Mouse (Mus musculus) liver, adult 2 months (tissue): Measurements from ENCODE around the gene Irf1.

Experiments used
- CTCF ChIP-seq: fragments of 200-500 bp; IDR thresholded peaks from 2 replicates; pipeline ENCODE4 v1.5.1; 2011; ENCODE audit warnings: low read depth, low read length, control low read depth
- POLR2A ChIP-seq: fragments of 200-500 bp; IDR thresholded peaks from 2 replicates; pipeline ENCODE4 v1.6.1; 2011; ENCODE audit warnings: low read length, control low read depth; ENCODE audit not compliant: insufficient read depth; ENCODE audit errors: extremely low read depth

DNA sequence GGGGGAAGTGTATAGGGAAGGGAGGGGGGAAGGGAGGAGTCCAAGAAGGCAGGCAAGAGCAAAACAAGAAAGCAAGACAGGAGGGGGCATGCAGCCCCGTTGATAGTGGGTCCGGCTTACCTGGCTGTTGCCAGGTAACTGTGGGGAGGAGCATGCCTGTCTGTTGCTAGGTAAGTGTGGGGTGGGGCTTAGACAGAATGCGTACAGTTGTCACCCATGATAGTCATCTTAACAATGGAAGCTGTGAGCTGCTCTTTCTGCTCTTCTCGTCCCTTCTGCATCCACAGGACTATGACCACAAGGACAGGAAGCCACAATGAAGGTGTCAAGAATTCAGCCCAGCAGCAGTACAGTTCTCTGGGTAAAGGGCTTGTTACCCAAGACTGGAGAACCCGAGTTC is 40.3 kb downstream of the Irf1 start:
- no peak for TF ChIP-seq CTCF
- TF ChIP-seq POLR2A, result no peak
